Mouse (Mus musculus) hindbrain, embryonic 11.5 days (tissue): ENCODE measurements at regions not wholly inside any gene's neighbourhood (a gene's known extent, or its start where the extent isn't known, plus 50 kb on each side); places are given as distances from the start of the nearest gene placed in this dataset.
"Not testable (repeated sequence)": the region's sequence is repeated elsewhere in the genome, so short reads cannot be mapped to it uniquely, and the experiment has no call there.

Source experiments
- ATAC-seq: fragments of 200-750 bp; cut with Nextera tagmentation; 2 replicates; pipeline ENCODE4 v1.8.0; 2017; ENCODE audit warnings: mild to moderate bottlenecking, moderate TSS enrichment, moderate library complexity; ENCODE audit not compliant: low FRiP score
- DNase-seq: peaks from one replicate; pipeline ENCODE4 v3.0.0-alpha.2; 2015; ENCODE audit warnings: low spot score
- H3K27ac ChIP-seq: fragments of 300-500 bp; sonication (generic); 2 replicates; pipeline ENCODE4 v1.5.1; 2014; ENCODE audit warnings: mild to moderate bottlenecking, low read depth, low read length
- H3K27me3 ChIP-seq: fragments of 300-500 bp; sonication (generic); 2 replicates; pipeline ENCODE4 v1.6.1; 2014; ENCODE audit warnings: mild to moderate bottlenecking, low read length, moderate library complexity, mixed read lengths; ENCODE audit not compliant: control insufficient read depth, insufficient read depth
- H3K36me3 ChIP-seq: fragments of 300-500 bp; sonication (generic); 2 replicates; pipeline ENCODE4 v1.6.1; 2014; ENCODE audit warnings: mild to moderate bottlenecking, low read length, moderate library complexity, mixed read lengths; ENCODE audit not compliant: control insufficient read depth, insufficient read depth
- H3K4me1 ChIP-seq: fragments of 300-500 bp; sonication (generic); replicated peaks from 2 replicates; pipeline ENCODE4 v1.6.1; 2014; ENCODE audit warnings: low read length, mixed read lengths; ENCODE audit not compliant: control insufficient read depth, insufficient read depth
- H3K4me2 ChIP-seq: fragments of 300-500 bp; sonication (generic); replicated peaks from 2 replicates; pipeline ENCODE4 v1.6.1; 2014; ENCODE audit warnings: mild to moderate bottlenecking, low read depth, low read length
- H3K4me3 ChIP-seq: fragments of 300-500 bp; sonication (generic); 2 replicates; pipeline ENCODE4 v1.5.1; 2014; ENCODE audit warnings: low read depth, low read length
- H3K9ac ChIP-seq: fragments of 300-500 bp; sonication (generic); 2 replicates; pipeline ENCODE4 v1.6.1; 2014; ENCODE audit warnings: low read depth, low read length
- H3K9me3 ChIP-seq: fragments of 300-500 bp; sonication (generic); 2 replicates; pipeline ENCODE4 v1.6.1; 2016; ENCODE audit warnings: low read length; ENCODE audit not compliant: control insufficient read depth
- WGBS: fragments of 180-500 bp; shearing (Covaris S2); extraction: QIAGEN DNeasy Blood & Tissue Kit; methylation state at CpG from one replicate; pipeline ENCODE4 v1.1.7; 2014; 5-methylcytosine and 5-hydroxymethylcytosine counted together

- H3K4me3 ChIP-seq, result no peak overlapping the region
- H3K9me3 ChIP-seq, result no peaks in the 10 kb centered on the region
- no peak overlapping the region for H3K27ac ChIP-seq
- H3K27me3 ChIP-seq, result no peaks in the 10 kb centered on the region
- no peak overlapping the region for H3K9ac ChIP-seq
- no peaks in the 10 kb centered on the region for H3K36me3 ChIP-seq
- H3K4me1 ChIP-seq, result no peaks in the 10 kb centered on the region
- 66% methylated on average over 2 of the region's 2 CpGs for WGBS
- DNase-seq (no peak), ATAC-seq (no peak)
- H3K4me2 ChIP-seq, result no peak overlapping the region
These were observed 570.6 kb upstream of the Akr1e1 start for GRCm38 (mm10) chr13:5179552-5179951.

GRCm38 (mm10) chr13:5185237-5185800 lies 576.3 kb upstream of the Akr1e1 start:
- DNase-seq, H3K27ac ChIP-seq, H3K9ac ChIP-seq, H3K36me3 ChIP-seq, H3K9me3 ChIP-seq, H3K4me3 ChIP-seq, ATAC-seq, H3K4me1 ChIP-seq, H3K4me2 ChIP-seq, H3K27me3 ChIP-seq: not testable (repeated sequence)
- WGBS, result 35% methylated on average over 1 of the region's 1 CpGs

- 68% methylated on average over 1 of the region's 1 CpGs for WGBS
- Histone ChIP-seq H3K36me3 (no peaks in the 10 kb centered on the region), H3K9me3 (no peaks in the 10 kb centered on the region), H3K4me2 (no peak overlapping the region), H3K27me3 (no peaks in the 10 kb centered on the region), H3K4me3 (no peak overlapping the region), H3K9ac (no peak overlapping the region), H3K4me1 (no peaks in the 10 kb centered on the region), H3K27ac (no peak overlapping the region)
- ATAC-seq (no peak), DNase-seq (no peak)
These were observed 593.8 kb upstream of the Akr1e1 start for GRCm38 (mm10) chr13:5202736-5203135.

- no peaks in the 10 kb centered on the region for H3K9me3 ChIP-seq
- no peaks in the 10 kb centered on the region for H3K27me3 ChIP-seq
- H3K4me3 ChIP-seq, result no peak overlapping the region
- ATAC-seq (no peak), DNase-seq (no peak)
- no peak overlapping the region for H3K27ac ChIP-seq
- no peaks in the 10 kb centered on the region for H3K4me1 ChIP-seq
- H3K36me3 ChIP-seq, result no peaks in the 10 kb centered on the region
- H3K4me2 ChIP-seq, result no peak overlapping the region
- no peak overlapping the region for H3K9ac ChIP-seq
- WGBS, result 78% methylated on average over 2 of the region's 2 CpGs
These were observed 595.2 kb upstream of the Akr1e1 start for GRCm38 (mm10) chr13:5204143-5204542.

GRCm38 (mm10) chr13:5211659-5212058 lies 602.7 kb upstream of the Akr1e1 start:
- no peaks in the 10 kb centered on the region for H3K36me3 ChIP-seq
- no peak overlapping the region for H3K27ac ChIP-seq
- WGBS, result 90% methylated on average over 1 of the region's 1 CpGs
- DNase-seq (no peak), ATAC-seq (no peak)
- H3K9ac ChIP-seq, result no peak overlapping the region
- no peak overlapping the region for H3K4me3 ChIP-seq
- H3K27me3 ChIP-seq, result no peaks in the 10 kb centered on the region
- no peak overlapping the region for H3K4me2 ChIP-seq
- no peaks in the 10 kb centered on the region for H3K9me3 ChIP-seq
- H3K4me1 ChIP-seq, result no peaks in the 10 kb centered on the region

- Histone ChIP-seq H3K4me3 (no peak overlapping the region), H3K9me3 (no peaks in the 10 kb centered on the region), H3K27ac (no peak overlapping the region), H3K9ac (no peak overlapping the region), H3K27me3 (no peaks in the 10 kb centered on the region), H3K4me2 (no peak overlapping the region), H3K4me1 (no peaks in the 10 kb centered on the region), H3K36me3 (no peaks in the 10 kb centered on the region)
- no peak for DNase-seq
- 96% methylated on average over 3 of the region's 3 CpGs for WGBS
- no peak for ATAC-seq
These were observed 620.5 kb upstream of the Akr1e1 start for GRCm38 (mm10) chr13:5229476-5229875.

GRCm38 (mm10) chr13:5234232-5234631 lies 625.3 kb upstream of the Akr1e1 start:
- no peak overlapping the region for H3K9ac ChIP-seq
- DNase-seq (no peak), ATAC-seq (no peak)
- 73% methylated on average over 3 of the region's 3 CpGs for WGBS
- H3K36me3 ChIP-seq, result no peaks in the 10 kb centered on the region
- no peaks in the 10 kb centered on the region for H3K27me3 ChIP-seq
- no peak overlapping the region for H3K27ac ChIP-seq
- H3K4me3 ChIP-seq, result no peak overlapping the region
- no peaks in the 10 kb centered on the region for H3K4me1 ChIP-seq
- no peaks in the 10 kb centered on the region for H3K9me3 ChIP-seq
- no peak overlapping the region for H3K4me2 ChIP-seq

GRCm38 (mm10) chr13:5235391-5235790 lies 625.9 kb upstream of the Klf6 start:
- Histone ChIP-seq H3K4me1 (no peaks in the 10 kb centered on the region), H3K9me3 (no peaks in the 10 kb centered on the region), H3K4me2 (no peak overlapping the region), H3K4me3 (no peak overlapping the region), H3K36me3 (no peaks in the 10 kb centered on the region), H3K27me3 (no peaks in the 10 kb centered on the region), H3K27ac (no peak overlapping the region), H3K9ac (no peak overlapping the region)
- DNase-seq (no peak), ATAC-seq (no peak)
- WGBS, result 100% methylated on average over 1 of the region's 1 CpGs

GRCm38 (mm10) chr13:5240541-5240940 lies 620.7 kb upstream of the Klf6 start:
- Histone ChIP-seq H3K27ac (no peak overlapping the region), H3K36me3 (no peaks in the 10 kb centered on the region), H3K4me3 (no peak overlapping the region), H3K4me2 (no peak overlapping the region), H3K27me3 (no peaks in the 10 kb centered on the region), H3K9me3 (no peaks in the 10 kb centered on the region), H3K9ac (no peak overlapping the region), H3K4me1 (no peaks in the 10 kb centered on the region)
- DNase-seq (no peak), ATAC-seq (no peak)
- WGBS, result 85% methylated on average over 4 of the region's 4 CpGs
